Mouse (Mus musculus) E14TG2a.4 (cell line): ENCODE results near the gene Dhx40.
"Not testable (repeated sequence)": the region's sequence is repeated elsewhere in the genome, so short reads cannot be mapped to it uniquely, and the experiment has no call there.

Source experiments
- H3K27me3 ChIP-seq: 2 replicates; pipeline ENCODE4 v1.6.1; 2014; ENCODE audit warnings: low read length, control low read depth; ENCODE audit not compliant: insufficient read depth
- H3K36me3 ChIP-seq: 2 replicates; pipeline ENCODE4 v1.6.1; 2014; ENCODE audit warnings: low read length, control low read depth; ENCODE audit not compliant: insufficient read depth
- H3K4me1 ChIP-seq: replicated peaks from 2 replicates; pipeline ENCODE4 v1.6.1; 2014; ENCODE audit warnings: low read depth, low read length, control low read depth
- H3K4me3 ChIP-seq: replicated peaks from 2 replicates; pipeline ENCODE4 v1.5.1; 2014; ENCODE audit warnings: mild to moderate bottlenecking, low read length
- H3K9me3 ChIP-seq: 2 replicates; pipeline ENCODE4 v1.6.1; 2014; ENCODE audit warnings: low read length, control low read depth
- CTCF ChIP-seq: conservative IDR thresholded peaks from 2 replicates; pipeline ENCODE4 v1.5.1; 2014; ENCODE audit warnings: low read length
- NANOG ChIP-seq: IDR thresholded peaks from 2 replicates; pipeline ENCODE4 v1.6.1; 2014; ENCODE audit warnings: borderline replicate concordance, low read length, mixed read lengths
- POU5F1 ChIP-seq: IDR thresholded peaks from 2 replicates; pipeline ENCODE4 v1.6.1; 2014; ENCODE audit warnings: low read length, borderline replicate concordance

Dhx40 gene

DNA sequence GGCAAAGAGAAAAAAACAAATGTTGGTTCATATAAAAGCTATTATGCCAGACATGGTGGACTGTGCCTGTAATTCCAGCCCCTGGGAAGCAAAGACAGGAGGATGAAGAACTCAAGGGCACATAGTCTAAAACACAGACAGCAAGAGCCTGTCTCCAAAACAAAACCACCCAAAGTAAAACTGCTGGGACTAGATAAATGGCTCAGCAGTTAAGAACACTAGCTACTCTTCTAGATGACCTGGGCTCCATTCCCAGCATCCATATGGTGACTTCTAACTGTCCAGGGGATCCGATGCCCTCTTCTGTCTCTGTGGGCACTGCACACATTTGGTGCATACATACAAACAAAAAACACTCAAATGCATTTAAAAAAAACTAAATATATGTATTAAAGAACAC lies 56.5 kb downstream of the Dhx40 start:
- TF ChIP-seq CTCF = no peak
- no peak for TF ChIP-seq NANOG
- no peak for TF ChIP-seq POU5F1

DNA sequence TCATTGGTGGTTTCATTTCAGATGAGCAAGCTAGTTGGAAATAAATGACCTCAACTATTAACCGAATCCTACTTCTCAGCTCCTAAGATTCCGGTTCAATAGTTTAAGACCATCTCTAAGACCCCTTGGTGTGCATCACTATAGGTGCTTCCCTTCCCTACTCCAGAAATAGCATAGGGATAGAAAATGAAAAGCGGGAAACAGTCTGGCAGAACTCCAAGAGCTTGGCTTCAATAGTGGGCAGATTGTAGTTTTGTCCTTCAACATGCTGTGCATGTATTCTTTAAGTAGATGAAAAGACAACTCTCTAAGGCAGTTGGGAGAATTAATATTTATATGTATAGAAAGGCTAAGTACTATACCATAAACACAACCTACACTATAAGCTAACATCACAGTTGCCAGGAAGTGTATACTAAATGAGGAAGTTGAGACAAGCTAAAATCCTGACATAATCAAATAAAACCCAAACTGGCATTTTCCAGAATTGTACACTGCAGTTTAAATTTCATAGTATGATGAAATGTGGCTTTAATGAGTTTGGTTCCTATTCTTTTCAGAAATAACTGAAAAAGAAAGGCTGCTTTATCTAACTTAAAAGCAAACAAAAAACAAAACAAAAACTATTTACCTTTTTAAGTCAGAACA lies 57.6 kb downstream of the Dhx40 start:
- Histone ChIP-seq H3K36me3 (peaks cover 26% of the 10 kb centered on the region), H3K9me3 (no peaks in the 10 kb centered on the region), H3K4me1 (peaks cover 45% of the 10 kb centered on the region), H3K4me3 (no peak overlapping the region), H3K27me3 (no peaks in the 10 kb centered on the region)
- TF ChIP-seq NANOG = no peak
- TF ChIP-seq CTCF = no peak
- TF ChIP-seq POU5F1 = no peak

More for the DNA sequence above, 56.5 kb downstream of the Dhx40 start:
- Histone ChIP-seq H3K36me3 (peaks cover 27% of the 10 kb centered on the region), H3K27me3 (no peaks in the 10 kb centered on the region), H3K4me1 (peaks cover 47% of the 10 kb centered on the region), H3K4me3 (no peak overlapping the region), H3K9me3 (no peaks in the 10 kb centered on the region)

DNA sequence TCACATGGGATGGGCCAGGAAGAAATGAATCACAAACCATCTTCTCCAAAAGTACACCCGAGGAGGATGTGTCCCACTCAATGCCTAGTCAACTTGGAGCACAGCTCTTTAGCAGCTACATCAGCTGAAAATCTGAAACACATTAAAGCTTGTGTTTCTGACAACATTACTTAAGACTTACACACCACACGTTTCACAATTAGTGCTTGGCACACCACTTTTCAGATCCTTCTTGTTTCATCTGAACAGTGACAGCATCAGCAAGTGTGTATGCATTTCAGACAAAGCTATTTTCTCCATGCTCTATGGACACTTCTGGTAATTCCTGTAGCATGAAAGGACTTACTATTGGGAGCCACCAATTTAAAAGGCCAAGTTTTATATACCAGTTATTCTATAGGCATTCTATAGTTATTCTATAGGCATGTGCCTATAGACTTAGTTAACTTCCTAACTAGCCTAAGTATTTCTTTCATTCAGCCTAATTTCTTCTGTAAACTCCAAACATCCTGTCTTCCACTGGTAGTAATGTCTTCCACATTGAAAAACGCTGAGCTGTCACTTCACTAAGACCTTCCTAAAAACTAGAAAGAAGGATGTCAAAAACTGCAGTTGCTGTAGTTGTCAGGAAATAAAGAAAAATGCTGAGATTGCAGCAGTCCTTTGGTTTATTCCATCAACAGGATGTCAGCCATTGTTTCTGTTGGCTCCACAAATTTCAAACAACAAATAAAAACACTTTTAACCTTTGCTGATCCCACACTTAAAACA lies 61.7 kb downstream of the Dhx40 start:
- Histone ChIP-seq H3K4me3 (no peak overlapping the region), H3K9me3 (no peaks in the 10 kb centered on the region), H3K36me3 (0 out of 2 replicates have a peak, but pooled peaks cover 3% of the 10 kb centered on the region), H3K4me1 (peaks cover 48% of the 10 kb centered on the region), H3K27me3 (no peaks in the 10 kb centered on the region)
- TF ChIP-seq POU5F1 (no peak), CTCF (no peak), NANOG (no peak)

DNA sequence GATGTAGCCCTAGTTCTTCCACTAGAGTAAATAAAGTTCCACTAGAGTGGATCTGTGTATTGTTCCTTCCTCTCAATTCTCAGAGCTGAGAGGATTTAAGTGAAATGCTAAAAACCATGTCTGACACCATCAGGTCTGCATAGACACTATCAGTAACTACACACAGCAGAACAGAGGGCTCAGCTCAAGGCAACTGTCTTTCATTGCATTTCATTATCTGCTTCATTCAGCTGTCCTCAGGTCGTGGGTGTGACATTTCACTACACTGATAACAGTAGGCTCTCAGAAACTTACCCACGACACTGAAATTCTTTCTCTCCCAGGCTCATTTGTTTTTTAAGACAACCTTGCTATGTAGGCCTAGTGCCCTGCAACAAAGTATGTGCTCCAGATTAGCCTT lies 64.9 kb downstream of the Dhx40 start:
- no peaks in the 10 kb centered on the region for H3K27me3 ChIP-seq
- peaks cover 50% of the 10 kb centered on the region for H3K4me1 ChIP-seq
- no peaks in the 10 kb centered on the region for H3K9me3 ChIP-seq
- no peak for TF ChIP-seq CTCF
- TF ChIP-seq POU5F1 = no peak
- no peak for TF ChIP-seq NANOG
- no peak overlapping the region for H3K4me3 ChIP-seq
- H3K36me3 ChIP-seq = peaks cover 7% of the 10 kb centered on the region; the same call in 1 of the 2 replicates

DNA sequence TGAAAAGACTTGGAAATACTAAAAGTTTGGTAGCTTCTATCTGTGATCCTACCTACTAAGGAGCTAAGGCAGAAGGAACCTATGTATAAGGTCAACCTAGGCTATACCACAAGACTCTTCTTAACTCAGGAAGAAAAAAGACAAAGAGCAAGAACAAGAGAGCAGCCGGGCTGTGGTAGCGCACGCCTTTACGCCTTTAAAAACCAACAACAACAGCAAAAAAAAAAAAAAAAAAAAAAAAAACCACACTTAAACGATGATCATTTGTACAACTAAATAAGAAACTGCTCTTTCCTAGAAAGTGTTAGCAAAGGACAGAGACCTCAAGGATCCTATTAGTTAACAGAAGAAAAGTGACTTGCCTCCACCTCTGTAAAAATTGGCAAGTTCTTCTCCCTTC lies 66.0 kb downstream of the Dhx40 start:
- H3K9me3 ChIP-seq = no peaks in the 10 kb centered on the region
- no peaks in the 10 kb centered on the region for H3K27me3 ChIP-seq
- TF ChIP-seq NANOG (no peak), CTCF (no peak), POU5F1 (no peak)
- H3K36me3 ChIP-seq = peaks cover 12% of the 10 kb centered on the region; the same call in 1 of the 2 replicates
- H3K4me3 ChIP-seq = no peak overlapping the region
- H3K4me1 ChIP-seq = peaks cover 48% of the 10 kb centered on the region

DNA sequence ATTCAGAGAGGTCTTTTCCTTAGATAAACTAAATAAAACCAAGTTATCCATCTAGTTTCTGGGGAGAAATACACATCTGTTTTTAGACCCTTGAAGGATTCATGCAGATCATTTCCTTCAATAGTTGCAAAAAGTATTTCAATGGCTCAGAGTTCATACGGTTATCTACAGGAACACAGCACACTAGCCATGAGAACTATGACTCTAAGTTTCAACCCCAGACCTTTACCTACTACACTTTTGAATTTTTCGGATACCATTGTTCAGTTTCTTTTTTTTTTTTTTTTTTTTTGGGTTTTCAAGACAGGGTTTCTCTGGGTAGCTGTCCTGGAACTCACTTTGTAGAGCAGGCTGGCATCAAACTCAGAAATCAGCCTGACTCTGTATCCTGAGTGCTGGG lies 68.1 kb downstream of the Dhx40 start:
- TF ChIP-seq POU5F1 (no peak), CTCF (no peak), NANOG (no peak)

DNA sequence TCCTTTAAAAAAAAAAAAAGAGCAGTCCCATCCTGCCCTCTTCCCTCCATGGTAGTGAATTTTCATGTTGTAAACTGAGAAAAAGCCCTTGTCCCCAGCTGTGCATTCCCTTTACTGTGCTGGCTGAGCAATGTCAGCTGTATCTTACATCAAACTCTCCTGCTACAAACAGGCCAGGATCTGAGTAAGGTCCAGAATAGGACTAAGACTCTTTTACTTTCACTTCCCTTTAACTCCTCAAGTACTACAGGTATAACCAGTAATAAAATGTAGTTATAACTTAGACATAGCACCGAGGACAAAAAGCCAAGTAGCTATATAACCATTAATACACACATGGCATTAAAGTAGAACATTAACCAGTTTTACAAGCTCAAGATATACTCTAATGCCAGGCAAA lies 68.6 kb downstream of the Dhx40 start:
- Histone ChIP-seq H3K36me3 (peaks cover 30% of the 10 kb centered on the region), H3K9me3 (no peaks in the 10 kb centered on the region), H3K4me3 (no peak overlapping the region)

More for the DNA sequence above, 68.1 kb downstream of the Dhx40 start:
- Histone ChIP-seq H3K9me3 (no peaks in the 10 kb centered on the region), H3K4me1 (peaks cover 40% of the 10 kb centered on the region), H3K4me3 (no peak overlapping the region), H3K27me3 (no peaks in the 10 kb centered on the region), H3K36me3 (peaks cover 25% of the 10 kb centered on the region)

DNA sequence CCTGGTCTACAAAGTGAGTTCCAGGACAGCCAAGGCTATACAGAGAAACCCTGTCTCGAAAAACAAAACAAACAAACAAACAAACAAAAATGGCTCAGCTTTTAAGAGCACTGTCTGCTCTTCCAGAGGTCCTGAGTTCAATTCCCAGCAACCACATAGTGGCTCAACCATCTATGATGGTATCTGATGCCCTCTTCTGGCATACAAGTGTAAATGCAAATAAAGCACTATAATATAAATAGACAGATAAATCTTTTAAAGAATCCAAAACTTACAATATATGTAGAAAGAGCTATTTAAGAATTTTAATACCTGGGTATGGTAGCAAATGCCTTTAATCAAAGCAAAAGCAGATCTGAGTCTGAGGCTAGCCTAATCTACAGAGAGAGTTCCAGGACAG lies 69.2 kb downstream of the Dhx40 start:
- peaks cover 36% of the 10 kb centered on the region for H3K4me1 ChIP-seq
- H3K9me3 ChIP-seq, H3K4me3 ChIP-seq, H3K27me3 ChIP-seq: not testable (repeated sequence)
- peak; percentile 26 for TF ChIP-seq CTCF
- H3K36me3 ChIP-seq = peaks cover 37% of the 10 kb centered on the region

More for the DNA sequence above, 68.6 kb downstream of the Dhx40 start:
- TF ChIP-seq NANOG = no peak
- no peak for TF ChIP-seq CTCF
- no peak for TF ChIP-seq POU5F1
- Histone ChIP-seq H3K27me3 (no peaks in the 10 kb centered on the region), H3K4me1 (peaks cover 39% of the 10 kb centered on the region)
